Mouse (Mus musculus) heart, postnatal 25 days (tissue): ENCODE results near the gene Tmem200a. TPM values are rescaled to one million over a fixed set of nuclear protein-coding genes. Genes with fewer than 3 reads are reported as not detected.

Experiments
- DNase-seq: peaks from one replicate; pipeline ENCODE4 v3.0.0; 2022; ENCODE audit warnings: low spot score
- intact Hi-C: fragments of 180-260 bp; cut with DNase I; formaldehyde crosslinking; loops from one replicate; pipeline ENCODE4 v1.15.1; 2025
- total RNA-seq, 2 experiments: library from RNA; stranded (reverse); gene quantifications; 2 replicates each; pipeline ENCODE4 v1.2.3; 2021

The Tmem200a gene
- total RNA-seq, 2 experiments from 2014 or later: not detected

GRCm38 (mm10) chr10:25984056-25984455 is 94.8 kb downstream of the Tmem200a start:
- intact Hi-C loops: no loop called here

GRCm38 (mm10) chr10:25982617-25983016 is 96.2 kb downstream of the Tmem200a start:
- intact Hi-C loops: no loop called here
- DNase-seq: no peak

More at GRCm38 (mm10) chr10:25984056-25984455, 94.8 kb downstream of the Tmem200a start:
- DNase-seq: no peak

- intact Hi-C loops: no loop called here
- no peak for DNase-seq
Observed at GRCm38 (mm10) chr10:25962863-25963262, 116.0 kb downstream of the Tmem200a start.

- DNase-seq: no peak
- intact Hi-C loops: no loop called here
Observed at GRCm38 (mm10) chr10:25961066-25961465, 117.8 kb downstream of the Tmem200a start.

- no peak for DNase-seq
- intact Hi-C loops: no loop called here
Observed at GRCm38 (mm10) chr10:25958762-25959753, 119.8 kb downstream of the Tmem200a start.

- DNase-seq: no peak
- intact Hi-C loops: no loop called here
Observed at GRCm38 (mm10) chr10:25954641-25955228, 124.1 kb downstream of the Tmem200a start.

GRCm38 (mm10) chr10:25952838-25953237 is 126.0 kb downstream of the Tmem200a start:
- no peak for DNase-seq
- intact Hi-C loops: no loop called here

GRCm38 (mm10) chr10:25952150-25952549 is 126.7 kb downstream of the Tmem200a start:
- no peak for DNase-seq
- intact Hi-C loops: no loop called here

GRCm38 (mm10) chr10:25945866-25946265 is 133.0 kb downstream of the Tmem200a start:
- no peak for DNase-seq
- intact Hi-C loops: no loop called here

GRCm38 (mm10) chr10:25944641-25945040 is 134.2 kb downstream of the Tmem200a start:
- DNase-seq: no peak
- intact Hi-C loops: no loop called here

- no peak for DNase-seq
- intact Hi-C loops: no loop called here
Observed at GRCm38 (mm10) chr10:25931796-25932195, 147.1 kb downstream of the Tmem200a start.

GRCm38 (mm10) chr10:25929401-25930150 is 149.3 kb downstream of the Tmem200a start:
- DNase-seq: no peak
- intact Hi-C loops: no loop called here

- no peak for DNase-seq
- intact Hi-C loops: no loop called here
Observed at GRCm38 (mm10) chr10:25928861-25929368, 149.9 kb downstream of the Tmem200a start.

GRCm38 (mm10) chr10:25928448-25928786 is 150.4 kb downstream of the Tmem200a start:
- no peak for DNase-seq
- intact Hi-C loops: no loop called here

- intact Hi-C loops: no loop called here
- DNase-seq: no peak
Observed at GRCm38 (mm10) chr10:25927553-25928447, 151.1 kb downstream of the Tmem200a start.

GRCm38 (mm10) chr10:25920640-25921278 is 158.1 kb downstream of the Tmem200a start:
- intact Hi-C loops: no loop called here
- DNase-seq: no peak

GRCm38 (mm10) chr10:25918103-25918502 is 160.7 kb downstream of the Tmem200a start:
- intact Hi-C loops: no loop called here
- no peak for DNase-seq

GRCm38 (mm10) chr10:25910270-25910669 is 168.6 kb downstream of the Tmem200a start:
- intact Hi-C loops: no loop called here
- DNase-seq: no peak
